Mouse (Mus musculus) MEL (cell line): ENCODE data around the gene Zfpl1. TPM values are rescaled to one million over a fixed set of nuclear protein-coding genes. Genes with fewer than 3 reads are reported as not detected.

ENCODE experiments used
- DNase-seq: peaks from one replicate; pipeline ENCODE4 v3.0.0; 2011; ENCODE audit warnings: low read depth, low spot score
- H3K27ac ChIP-seq: 2 replicates; pipeline ENCODE4 v1.5.1; 2012; ENCODE audit warnings: low read depth, mild to moderate bottlenecking, control low read depth, low read length, moderate library complexity; ENCODE audit not compliant: control insufficient read depth
- H3K27me3 ChIP-seq, 2 experiments: fragments of 150-350 bp in 1 of 2; sonication (generic) in 1 of 2; 2 replicates each; pipeline ENCODE4 v1.6.1; 2012; ENCODE audit warnings: low read length in 2 of 2, mild to moderate bottlenecking in 2 of 2, improper control_type of control experiment in 1 of 2, moderate library complexity in 1 of 2; ENCODE audit not compliant: insufficient read depth in 2 of 2, control insufficient read depth in 1 of 2
- H3K36me3 ChIP-seq, 2 experiments: 2 replicates each; pipeline ENCODE4 v1.6.1; 2012 to 2014; ENCODE audit warnings: low read length in 2 of 2, improper control_type of control experiment in 1 of 2, inconsistent platforms in 1 of 2, mild to moderate bottlenecking in 1 of 2; ENCODE audit not compliant: insufficient read depth in 2 of 2, control insufficient read depth in 1 of 2
- H3K4me1 ChIP-seq, 2 experiments: fragments of 150-350 bp in 1 of 2; sonication (generic) in 1 of 2; 2 replicates each; pipeline ENCODE4 v1.6.1; 2012; ENCODE audit warnings: low read length in 2 of 2, improper control_type of control experiment in 1 of 2, mild to moderate bottlenecking in 1 of 2; ENCODE audit not compliant: insufficient read depth in 2 of 2, control insufficient read depth in 1 of 2
- H3K4me3 ChIP-seq, 2 experiments: fragments of 150-350 bp in 1 of 2; sonication (generic) in 1 of 2; 2 replicates each; pipeline ENCODE4 v1.5.1; 2012; ENCODE audit warnings: low read depth in 2 of 2, low read length in 2 of 2, mild to moderate bottlenecking in 2 of 2, moderate library complexity in 2 of 2, control low read depth in 1 of 2, improper control_type of control experiment in 1 of 2; ENCODE audit not compliant: control insufficient read depth in 1 of 2, insufficient read depth in 1 of 2
- H3K79me2 ChIP-seq: 2 replicates; pipeline ENCODE4 v1.6.1; 2012; ENCODE audit warnings: mild to moderate bottlenecking, low read length, moderate library complexity; ENCODE audit not compliant: control insufficient read depth, poor library complexity, insufficient read depth
- H3K9ac ChIP-seq: 2 replicates; pipeline ENCODE4 v1.6.1; 2012; ENCODE audit warnings: low read depth, mild to moderate bottlenecking, control low read depth, low read length, moderate library complexity; ENCODE audit not compliant: control insufficient read depth, poor library complexity, severe bottlenecking
- H3K9me3 ChIP-seq: fragments of 150-350 bp; sonication (generic); replicated peaks from 2 replicates; pipeline ENCODE4 v1.6.1; 2012; ENCODE audit warnings: mild to moderate bottlenecking, low read length, improper control_type of control experiment, moderate library complexity; ENCODE audit not compliant: insufficient read depth
- BHLHE40 ChIP-seq: IDR thresholded peaks from 2 replicates; pipeline ENCODE4 v1.6.1; 2012; ENCODE audit warnings: low read depth, mild to moderate bottlenecking, inconsistent platforms, low read length, improper control_type of control experiment, borderline replicate concordance
- CHD2 ChIP-seq: IDR thresholded peaks from 2 replicates; pipeline ENCODE4 v1.6.1; 2011; ENCODE audit warnings: low read length, improper control_type of control experiment
- CTCF ChIP-seq, 3 experiments: IDR thresholded peaks in 2 of 3; conservative IDR thresholded peaks in 1 of 3; 2 replicates each; pipeline ENCODE4 v1.5.1; 2011 to 2012; ENCODE audit warnings: low read length in 3 of 3, low read depth in 2 of 3, mild to moderate bottlenecking in 2 of 3, improper control_type of control experiment in 1 of 3, inconsistent platforms in 1 of 3, mixed read lengths in 1 of 3, moderate library complexity in 1 of 3; ENCODE audit not compliant: control insufficient read depth in 1 of 3, insufficient read depth in 1 of 3, poor library complexity in 1 of 3, severe bottlenecking in 1 of 3
- E2F4 ChIP-seq: IDR thresholded peaks from 2 replicates; pipeline ENCODE4 v1.6.1; 2011; ENCODE audit warnings: low read depth, low read length, improper control_type of control experiment, borderline replicate concordance
- ELF1 ChIP-seq: IDR thresholded peaks from 2 replicates; pipeline ENCODE4 v1.6.1; 2014; ENCODE audit warnings: low read depth, mild to moderate bottlenecking, inconsistent platforms, low read length, improper control_type of control experiment, moderate library complexity
- ETS1 ChIP-seq: IDR thresholded peaks from 2 replicates; pipeline ENCODE4 v1.6.1; 2012; ENCODE audit warnings: low read depth, mild to moderate bottlenecking, inconsistent platforms, low read length, improper control_type of control experiment, moderate library complexity
- HCFC1 ChIP-seq: IDR thresholded peaks from 2 replicates; pipeline ENCODE4 v1.6.1; 2012; ENCODE audit warnings: low read depth, mild to moderate bottlenecking, inconsistent platforms, low read length, improper control_type of control experiment, moderate library complexity
- MYC ChIP-seq: IDR thresholded peaks from 2 replicates; pipeline ENCODE4 v1.6.1; 2011; ENCODE audit warnings: low read depth, mild to moderate bottlenecking, low read length, improper control_type of control experiment, moderate library complexity
- NELFE ChIP-seq: IDR thresholded peaks from 2 replicates; pipeline ENCODE4 v1.6.1; 2011; ENCODE audit warnings: low read depth, low read length, improper control_type of control experiment
- POLR2A ChIP-seq, 2 experiments: IDR thresholded peaks; 2 replicates each; pipeline ENCODE4 v1.6.1; 2011 to 2012; ENCODE audit warnings: low read length in 2 of 2, mild to moderate bottlenecking in 2 of 2, control low read depth in 1 of 2, improper control_type of control experiment in 1 of 2, low read depth in 1 of 2, moderate library complexity in 1 of 2; ENCODE audit not compliant: control insufficient read depth in 1 of 2, insufficient read depth in 1 of 2, poor library complexity in 1 of 2
- POLR2AphosphoS2 ChIP-seq: IDR thresholded peaks from 2 replicates; pipeline ENCODE4 v1.6.1; 2011; ENCODE audit warnings: low read length, improper control_type of control experiment
- SMC3 ChIP-seq: IDR thresholded peaks from 2 replicates; pipeline ENCODE4 v1.6.1; 2011; ENCODE audit warnings: low read depth, low read length, improper control_type of control experiment
- TCF12 ChIP-seq: IDR thresholded peaks from 2 replicates; pipeline ENCODE4 v1.6.1; 2014; ENCODE audit warnings: low read depth, mild to moderate bottlenecking, inconsistent platforms, low read length, improper control_type of control experiment, moderate library complexity
- UBTF ChIP-seq: IDR thresholded peaks from 2 replicates; pipeline ENCODE4 v1.6.1; 2012; ENCODE audit warnings: low read depth, mild to moderate bottlenecking, inconsistent platforms, low read length, improper control_type of control experiment, moderate library complexity, borderline replicate concordance; ENCODE audit not compliant: insufficient read depth
- USF2 ChIP-seq, 2 experiments: IDR thresholded peaks; 2 replicates each; pipeline ENCODE4 v1.6.1; 2011 to 2012; ENCODE audit warnings: improper control_type of control experiment in 2 of 2, low read length in 2 of 2, borderline replicate concordance in 1 of 2, inconsistent platforms in 1 of 2, low read depth in 1 of 2, mild to moderate bottlenecking in 1 of 2; ENCODE audit not compliant: insufficient read depth in 1 of 2
- ZC3H11A ChIP-seq: IDR thresholded peaks from 2 replicates; pipeline ENCODE4 v1.6.1; 2012; ENCODE audit warnings: low read depth, mild to moderate bottlenecking, inconsistent platforms, low read length, improper control_type of control experiment
- ZKSCAN1 ChIP-seq: IDR thresholded peaks from 2 replicates; pipeline ENCODE4 v1.6.1; 2012; ENCODE audit warnings: low read depth, mild to moderate bottlenecking, inconsistent platforms, low read length, improper control_type of control experiment, moderate library complexity
- ZMIZ1 ChIP-seq: IDR thresholded peaks from 2 replicates; pipeline ENCODE4 v1.6.1; 2012; ENCODE audit warnings: low read depth, mild to moderate bottlenecking, inconsistent platforms, low read length, improper control_type of control experiment, moderate library complexity
- polyA plus RNA-seq, 2 experiments: library from polyadenylated mRNA; stranded (reverse) in 1 of 2; unstranded in 1 of 2; fragments of >175 nt in 1 of 2; fragments of >200 nt in 1 of 2; gene quantifications; 2 replicates each; pipeline versions ENCODE4 v1.2.1 to v1.2.4; 2012; ENCODE audit warnings: low replicate concordance in 2 of 2, low read depth in 1 of 2; ENCODE audit not compliant: insufficient read length in 2 of 2, insufficient read depth in 1 of 2, missing spikeins in 1 of 2
- total RNA-seq: library from RNA; depleted of rRNA; stranded (reverse); fragments of 300-350 nt; gene quantifications from 2 replicates; pipeline ENCODE4 v1.2.3, GENCODE M21; 2012

Zfpl1 gene
- total and polyA plus RNA-seq, 3 experiments: 40.1 to 56.4 TPM; not detected in 1

DNA sequence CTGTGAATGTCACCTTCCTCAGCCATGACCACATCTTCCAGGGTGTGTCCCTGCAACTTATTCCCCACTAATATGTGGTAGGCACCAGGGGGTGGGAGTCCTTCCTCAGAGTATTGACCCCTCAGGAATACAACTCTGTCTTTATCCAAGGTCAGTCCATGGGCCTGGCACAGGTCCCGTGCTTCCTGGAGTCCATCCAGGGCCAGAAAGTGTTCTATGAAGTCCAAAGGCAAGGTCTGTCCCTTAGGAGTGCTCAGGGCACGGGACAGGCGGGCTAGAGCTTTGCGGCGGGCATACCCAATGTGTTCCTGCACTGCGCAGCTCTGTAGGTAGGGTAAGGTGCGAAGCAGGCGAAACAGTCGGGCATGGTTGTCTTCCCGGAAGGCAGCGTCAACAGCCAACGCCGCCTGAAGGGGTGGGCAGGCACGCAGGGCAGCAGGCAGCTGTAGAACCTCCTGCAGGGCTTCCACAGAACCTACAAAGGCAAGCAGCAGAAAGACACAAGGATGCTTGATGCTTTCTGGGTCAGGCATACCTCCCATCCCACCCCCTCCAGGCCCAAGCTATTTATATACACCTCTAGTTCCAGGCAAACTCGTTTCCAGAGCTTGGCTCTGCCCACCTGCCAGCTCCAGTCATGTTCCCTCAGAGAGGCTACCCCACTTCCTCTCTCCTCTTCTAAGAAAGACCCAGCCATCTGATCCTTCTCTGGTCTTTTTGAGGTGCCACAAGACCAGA is 31.5 kb upstream of the Zfpl1 start:
- no peak overlapping the region for H3K27ac ChIP-seq
- peaks cover 0 to 10% of the 10 kb centered on the region in 2 experiments; a peak in 2 of 4 replicates for H3K36me3 ChIP-seq
- H3K27me3 ChIP-seq: no peaks in the 10 kb centered on the region
- peak overlapping the region; percentile 74 to 91; a peak in 1 of 4 replicates for H3K4me3 ChIP-seq
- no peak for DNase-seq
- H3K79me2 ChIP-seq: peaks cover 22% of the 10 kb centered on the region
- H3K9ac ChIP-seq: peak overlapping the region; percentile 88
- no peaks in the 10 kb centered on the region for H3K9me3 ChIP-seq
- peaks cover 2 to 10% of the 10 kb centered on the region in 2 experiments; a peak in 2 of 4 replicates for H3K4me1 ChIP-seq
- no peak for TF ChIP-seq ZMIZ1
- TF ChIP-seq MYC: no peak
- no peak for TF ChIP-seq HCFC1
- TF ChIP-seq ZC3H11A: no peak
- no peak for TF ChIP-seq BHLHE40
- TF ChIP-seq CTCF (IDR thresholded peaks at IDR 0.05 in 2 of 3, conservative IDR thresholded peaks at IDR 0.05 in 1 of 3; ENCODE audit: control insufficient read depth in 1 of 3, insufficient read depth in 1 of 3, low read depth in 2 of 3, low read length in 3 of 3, poor library complexity in 1 of 3, severe bottlenecking in 1 of 3): no peak
- TF ChIP-seq CHD2: no peak
- TF ChIP-seq POLR2AphosphoS2: no peak

GRCm38 (mm10) chr19:6113116-6113515 is 28.4 kb upstream of the Zfpl1 start:
- peaks cover 0 to 10% of the 10 kb centered on the region in 2 experiments; a peak in 2 of 4 replicates for H3K36me3 ChIP-seq
- peaks cover 20% of the 10 kb centered on the region for H3K79me2 ChIP-seq
- no peak for DNase-seq
- no peak overlapping the region for H3K4me3 ChIP-seq
- no peaks in the 10 kb centered on the region for H3K9me3 ChIP-seq
- H3K27ac ChIP-seq: no peak overlapping the region
- no peak overlapping the region for H3K9ac ChIP-seq
- H3K4me1 ChIP-seq: peaks cover 2 to 10% of the 10 kb centered on the region in 2 experiments; a peak in 2 of 4 replicates
- no peak for TF ChIP-seq ETS1
- TF ChIP-seq E2F4: no peak
- no peak for TF ChIP-seq CHD2
- no peak for TF ChIP-seq USF2 (IDR thresholded peaks at IDR 0.05; ENCODE audit: borderline replicate concordance in 1 of 2, insufficient read depth in 1 of 2, low read depth in 1 of 2, low read length in 2 of 2)
- no peak for TF ChIP-seq MYC
- no peak for TF ChIP-seq ZKSCAN1
- TF ChIP-seq UBTF: no peak
- no peak for TF ChIP-seq SMC3
- TF ChIP-seq POLR2A (IDR thresholded peaks at IDR 0.05; ENCODE audit: control insufficient read depth in 1 of 2, insufficient read depth in 1 of 2, low read depth in 1 of 2, low read length in 2 of 2, poor library complexity in 1 of 2): no peak
- no peak for TF ChIP-seq ELF1
- TF ChIP-seq HCFC1: no peak
- TF ChIP-seq NELFE: no peak
- TF ChIP-seq TCF12: no peak
- H3K27me3 ChIP-seq: no peaks in the 10 kb centered on the region
